Mouse (Mus musculus) adrenal gland, postnatal 14 days (tissue): Measurements from ENCODE around the gene Rpl3l. TPM values are rescaled to one million over a fixed set of nuclear protein-coding genes. Genes with fewer than 3 reads are reported as not detected.

ENCODE experiments used
- DNase-seq: peaks from one replicate; pipeline ENCODE4 v3.0.0; 2021; ENCODE audit warnings: mixed read lengths
- total RNA-seq: library from RNA; stranded (reverse); gene quantifications from 2 replicates; pipeline ENCODE4 v1.2.3, GENCODE M21; 2021

The Rpl3l gene
- total RNA-seq, 1 experiment from 2014 or later: not detected

GRCm38 (mm10) chr17:24743896-24744295 is 16.3 kb downstream of the Rpl3l start:
- no peak for DNase-seq

GRCm38 (mm10) chr17:24744381-24744780 is 16.8 kb downstream of the Rpl3l start:
- no peak for DNase-seq

- peak; percentile 90 for DNase-seq
These were observed 18.2 kb downstream of the Rpl3l start for GRCm38 (mm10) chr17:24745526-24746497.

- DNase-seq: no peak
These were observed 19.4 kb downstream of the Rpl3l start for GRCm38 (mm10) chr17:24746986-24747385.

- no peak for DNase-seq
These were observed 23.9 kb downstream of the Rpl3l start for GRCm38 (mm10) chr17:24751528-24751927.

GRCm38 (mm10) chr17:24752415-24753394 is 25.1 kb downstream of the Rpl3l start, which contains the start of gene Hs3st6:
Gene Hs3st6 (plus strand): TSS chr17:24752988.
- peak; percentile 48 for DNase-seq

- DNase-seq: no peak
These were observed 29.8 kb downstream of the Rpl3l start for GRCm38 (mm10) chr17:24757394-24757793.

GRCm38 (mm10) chr17:24761121-24761520 is 33.5 kb downstream of the Rpl3l start:
- no peak for DNase-seq

GRCm38 (mm10) chr17:24765016-24765905 is 37.6 kb downstream of the Rpl3l start:
- peak; percentile 18 for DNase-seq

- DNase-seq: no peak
These were observed 38.8 kb downstream of the Rpl3l start for GRCm38 (mm10) chr17:24766266-24766875.

- DNase-seq: no peak
These were observed 41.5 kb downstream of the Rpl3l start for GRCm38 (mm10) chr17:24769146-24769545.

GRCm38 (mm10) chr17:24773241-24773640 is 45.6 kb downstream of the Rpl3l start:
- no peak for DNase-seq

GRCm38 (mm10) chr17:24775173-24775572 is 47.6 kb downstream of the Rpl3l start:
- no peak for DNase-seq

- DNase-seq: no peak
These were observed 49.5 kb downstream of the Rpl3l start for GRCm38 (mm10) chr17:24777073-24777472.

- DNase-seq: no peak
These were observed 53.2 kb downstream of the Rpl3l start for GRCm38 (mm10) chr17:24780821-24781220.

Other genes with a start within 250 kb of the Rpl3l start
- 19.5 and 23.3 TPM in 2 replicates for gene Mlst8, start 248.7 kb upstream of the Rpl3l start, total RNA-seq
- gene Caskin1, start 239.2 kb upstream of the Rpl3l start, total RNA-seq: 14.8 and 16.1 TPM in 2 replicates
- gene Traf7, start 199.9 kb upstream of the Rpl3l start, total RNA-seq: 85.4 and 101 TPM in 2 replicates
- gene Rab26, start 193.6 kb upstream of the Rpl3l start, total RNA-seq: 1.1 and 1.8 TPM in 2 replicates
- gene Pkd1, start 178.0 kb upstream of the Rpl3l start, total RNA-seq: 42.2 and 44.3 TPM in 2 replicates
- gene Tsc2, start 95.2 kb upstream of the Rpl3l start, total RNA-seq: 100 and 110 TPM in 2 replicates
- 7.2 and 7.7 TPM in 2 replicates for gene Nthl1, start 95.1 kb upstream of the Rpl3l start, total RNA-seq
- 90.2 and 99.1 TPM in 2 replicates for gene Slc9a3r2, start 77.5 kb upstream of the Rpl3l start, total RNA-seq
- not detected in 2 replicates for gene Npw, start 69.4 kb upstream of the Rpl3l start, total RNA-seq
- gene Zfp598, start 58.1 kb upstream of the Rpl3l start, total RNA-seq: 44.5 and 47.4 TPM in 2 replicates
- 1.8 and 5.7 TPM in 2 replicates for gene Syngr3, start 37.9 kb upstream of the Rpl3l start, total RNA-seq
- 36.0 and 39.3 TPM in 2 replicates for gene Gfer, start 31.7 kb upstream of the Rpl3l start, total RNA-seq
- gene Noxo1, start 31.6 kb upstream of the Rpl3l start, total RNA-seq: 3.6 and 5.7 TPM in 2 replicates
- 35.8 and 41.2 TPM in 2 replicates for gene Tbl3, start 20.2 kb upstream of the Rpl3l start, total RNA-seq
- not detected in 2 replicates for gene Rnf151, start 9.8 kb upstream of the Rpl3l start, total RNA-seq
- gene Rps2, start 9.7 kb upstream of the Rpl3l start, total RNA-seq: 702 and 762 TPM in 2 replicates
- gene Ndufb10, start 3.3 kb upstream of the Rpl3l start, total RNA-seq: 418 and 458 TPM in 2 replicates
- gene Msrb1, start 8.8 kb downstream of the Rpl3l start, total RNA-seq: 73.2 and 98.3 TPM in 2 replicates
- 2.0 and 2.4 TPM in 2 replicates for gene Hs3st6, start 25.2 kb downstream of the Rpl3l start, total RNA-seq
- 0.67 and 0.71 TPM in 2 replicates for gene Meiob, start 76.5 kb downstream of the Rpl3l start, total RNA-seq
- gene Hagh, start 112.3 kb downstream of the Rpl3l start, total RNA-seq: 122 and 150 TPM in 2 replicates
- gene Fahd1, start 122.5 kb downstream of the Rpl3l start, total RNA-seq: 40.6 and 43.0 TPM in 2 replicates
- 1.2 and 12.2 TPM in 2 replicates for gene Igfals, start 138.2 kb downstream of the Rpl3l start, total RNA-seq
- 39.5 and 48.8 TPM in 2 replicates for gene Nubp2, start 158.5 kb downstream of the Rpl3l start, total RNA-seq
- gene Spsb3, start 158.8 kb downstream of the Rpl3l start, total RNA-seq: 30.2 and 34.6 TPM in 2 replicates
- 36.7 and 43.1 TPM in 2 replicates for gene Eme2, start 167.3 kb downstream of the Rpl3l start, total RNA-seq
- gene Mrps34, start 167.3 kb downstream of the Rpl3l start, total RNA-seq: 133 and 145 TPM in 2 replicates
- 46.1 and 47.4 TPM in 2 replicates for gene Nme3, start 168.7 kb downstream of the Rpl3l start, total RNA-seq
- 84.3 and 111 TPM in 2 replicates for gene Mapk8ip3, start 209.2 kb downstream of the Rpl3l start, total RNA-seq
- 33.9 and 45.2 TPM in 2 replicates for gene Jpt2, start 232.9 kb downstream of the Rpl3l start, total RNA-seq